Mouse (Mus musculus): Measurements from ENCODE around the gene Gfra1. TPM values are rescaled to one million over a fixed set of nuclear protein-coding genes. Genes with fewer than 3 reads are reported as not detected.

Gene Gfra1
- 5.2 and 6.3 TPM in 2 replicates for polyA plus RNA-seq (2016; fragmentation: Nextera tagmentation; extraction: Ambion mirVana)

DNA sequence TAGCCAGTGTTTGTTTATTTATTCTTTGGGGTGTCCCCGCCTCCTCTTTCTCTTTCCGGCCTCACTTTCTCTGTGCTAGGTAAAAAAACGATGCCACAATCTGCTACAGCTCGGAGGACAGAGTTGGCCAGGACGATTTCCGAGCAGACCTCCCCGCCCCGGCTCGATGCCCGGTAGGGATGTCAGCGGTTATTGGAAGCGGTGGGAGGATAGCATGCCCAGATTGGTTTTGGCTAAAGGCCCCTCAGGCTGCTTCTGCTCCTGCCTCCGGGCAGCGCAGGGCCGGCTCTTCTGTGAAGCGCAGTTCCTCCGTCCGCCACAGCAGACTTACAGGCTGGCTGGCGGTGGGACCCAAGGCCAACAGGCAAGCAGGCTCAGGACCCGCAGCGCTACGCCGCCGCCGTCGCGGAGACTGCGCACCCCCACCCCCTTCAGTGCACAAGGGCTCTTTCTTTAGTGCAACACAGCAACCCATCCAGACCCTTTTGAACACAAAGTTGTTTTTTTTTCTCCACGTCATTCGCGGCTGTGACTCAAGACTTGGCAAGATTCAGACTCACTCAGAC lies at the start of gene Gfra1:
Gfra1 (minus strand) TSS at position 414 of the 566 bp plus-strand sequence.
- WGBS, result under 1% methylated on average over 31 of the region's 31 CpGs
- peak; percentile 79 for DNase-seq (ENCODE audit: extremely low spot score, low spot score)
- H3K27me3 ChIP-seq (ENCODE audit: poor library complexity, severe bottlenecking), result peaks cover 99% of the 10 kb centered on the region
- no peaks in the 10 kb centered on the region for H3K9me3 ChIP-seq
- H3K4me3 ChIP-seq, result peak within 1 kb of the TSS; percentile 66
- peak within 1 kb of the TSS; percentile 79 for H3K27ac ChIP-seq
- H3K36me3 ChIP-seq (replicated peaks), result no peaks in the 10 kb centered on the region
- H3K4me1 ChIP-seq, result peaks cover 67% of the 10 kb centered on the region

DNA sequence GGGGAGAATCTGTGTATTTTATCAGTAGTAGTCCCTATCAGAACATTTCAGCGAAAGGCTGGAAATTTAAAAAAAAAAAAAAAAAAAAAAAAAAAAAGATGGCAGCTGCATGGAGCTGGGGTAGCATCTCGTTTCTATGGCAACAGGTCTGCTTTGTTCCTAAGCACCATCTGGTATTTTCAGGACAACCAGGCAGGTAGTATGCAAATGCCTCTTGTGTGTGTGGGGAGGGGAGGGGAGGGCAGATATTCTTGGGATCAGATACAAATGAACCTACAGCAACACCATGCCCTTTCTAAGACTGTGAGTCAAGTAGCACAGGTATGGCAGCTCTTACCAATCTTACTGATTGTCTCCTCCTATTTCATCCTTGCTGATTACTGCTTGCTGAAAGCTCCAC lies 44.3 kb upstream of the Gfra1 start:
- WGBS, result 92% methylated on average over 2 of the region's 2 CpGs
- DNase-seq (ENCODE audit: extremely low spot score, low spot score), result no peak
- H3K27me3 ChIP-seq (ENCODE audit: poor library complexity, severe bottlenecking), result no peaks in the 10 kb centered on the region
- no peak overlapping the region for H3K4me3 ChIP-seq
- H3K36me3 ChIP-seq (replicated peaks), result no peaks in the 10 kb centered on the region
- peaks cover 11% of the 10 kb centered on the region for H3K4me1 ChIP-seq
- no peak overlapping the region for H3K27ac ChIP-seq
- no peaks in the 10 kb centered on the region for H3K9me3 ChIP-seq

DNA sequence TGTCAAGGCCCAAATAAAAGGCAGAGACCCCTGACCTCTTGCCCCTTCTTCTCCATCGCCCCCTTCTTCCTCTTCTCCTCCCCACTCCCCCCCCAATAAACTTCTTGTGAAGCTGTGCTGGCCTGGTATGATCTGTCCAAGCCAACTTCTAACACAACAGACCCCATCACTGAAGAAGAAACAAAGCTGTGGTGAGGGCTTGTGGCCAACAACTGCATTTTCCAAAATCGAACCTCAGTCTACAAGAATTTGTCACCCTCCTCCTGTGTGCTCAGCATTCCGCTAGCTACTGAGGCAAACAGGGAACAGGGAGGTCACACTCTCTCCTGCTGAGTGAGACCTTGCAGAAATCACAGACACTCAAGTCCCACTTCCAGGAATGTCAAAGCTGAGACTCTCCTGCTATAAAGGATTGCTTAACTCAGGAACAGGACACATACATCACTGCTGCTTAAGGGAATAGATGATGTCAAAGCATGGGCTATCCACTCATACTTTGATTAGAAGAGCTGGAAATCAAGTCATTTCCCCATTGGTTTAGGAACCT lies 43.8 kb upstream of the Gfra1 start:
- Histone ChIP-seq H3K27me3 (ENCODE audit: poor library complexity, severe bottlenecking) (no peaks in the 10 kb centered on the region), H3K27ac (no peak overlapping the region), H3K9me3 (no peaks in the 10 kb centered on the region), H3K36me3 (replicated peaks) (no peaks in the 10 kb centered on the region), H3K4me3 (no peak overlapping the region), H3K4me1 (peaks cover 11% of the 10 kb centered on the region)
- DNase-seq (ENCODE audit: extremely low spot score, low spot score), result no peak
- 85% methylated on average over 3 of the region's 3 CpGs for WGBS

DNA sequence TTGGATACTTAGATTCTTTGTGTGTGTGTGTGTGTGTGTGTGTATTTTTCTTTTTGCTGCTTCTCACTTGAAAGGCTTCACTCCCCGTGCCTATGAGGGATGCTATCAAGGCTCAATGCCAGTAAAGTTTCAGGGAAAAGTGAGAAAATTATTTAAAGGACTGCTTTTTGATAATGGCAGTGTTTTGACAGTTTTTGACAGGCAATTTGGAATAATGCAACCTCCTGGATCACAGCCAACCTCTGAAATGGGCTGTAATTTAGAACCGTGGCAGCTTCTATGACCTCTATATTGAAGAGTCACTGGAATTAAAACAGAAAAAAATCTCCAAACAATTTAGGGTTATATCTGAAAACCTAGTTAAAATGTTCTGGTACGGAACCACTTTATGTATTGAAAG lies 41.4 kb upstream of the Gfra1 start:
- 82% methylated on average over 3 of the region's 3 CpGs for WGBS

DNA sequence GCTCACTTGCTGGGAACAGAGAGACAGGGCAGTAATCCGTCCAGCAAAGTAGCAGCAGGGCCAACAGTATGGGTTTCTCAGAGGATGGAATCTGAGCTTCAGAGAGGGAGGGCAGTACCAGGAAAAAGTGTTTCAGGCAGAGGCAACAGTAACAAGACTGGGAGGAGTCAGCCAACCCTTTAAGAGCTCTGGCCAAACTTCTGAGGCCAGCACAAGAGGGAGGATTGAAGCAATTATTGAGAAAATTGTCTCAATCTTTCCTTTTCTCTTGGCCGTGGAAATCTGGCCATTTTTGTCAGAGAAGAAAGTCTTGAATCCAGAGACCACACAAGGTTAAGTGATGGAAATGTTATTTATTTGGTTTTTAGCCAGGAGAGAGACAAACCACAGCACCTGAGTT lies 31.0 kb upstream of the Gfra1 start:
- peaks cover 5% of the 10 kb centered on the region; the same call in 1 of the 2 replicates for H3K9me3 ChIP-seq
- H3K27ac ChIP-seq, result no peak overlapping the region
- 74% methylated on average over 2 of the region's 2 CpGs for WGBS
- no peaks in the 10 kb centered on the region for H3K27me3 ChIP-seq (ENCODE audit: poor library complexity, severe bottlenecking)
- DNase-seq (ENCODE audit: extremely low spot score, low spot score), result no peak
- no peaks in the 10 kb centered on the region for H3K36me3 ChIP-seq (replicated peaks)
- H3K4me1 ChIP-seq, result no peaks in the 10 kb centered on the region
- no peak overlapping the region for H3K4me3 ChIP-seq

More for the DNA sequence above, 41.4 kb upstream of the Gfra1 start:
- H3K27ac ChIP-seq, result no peak overlapping the region
- no peak for DNase-seq (ENCODE audit: extremely low spot score, low spot score)
- peaks cover 7% of the 10 kb centered on the region for H3K4me1 ChIP-seq
- H3K27me3 ChIP-seq (ENCODE audit: poor library complexity, severe bottlenecking), result no peaks in the 10 kb centered on the region
- H3K9me3 ChIP-seq, result no peaks in the 10 kb centered on the region
- no peak overlapping the region for H3K4me3 ChIP-seq
- no peaks in the 10 kb centered on the region for H3K36me3 ChIP-seq (replicated peaks)

DNA sequence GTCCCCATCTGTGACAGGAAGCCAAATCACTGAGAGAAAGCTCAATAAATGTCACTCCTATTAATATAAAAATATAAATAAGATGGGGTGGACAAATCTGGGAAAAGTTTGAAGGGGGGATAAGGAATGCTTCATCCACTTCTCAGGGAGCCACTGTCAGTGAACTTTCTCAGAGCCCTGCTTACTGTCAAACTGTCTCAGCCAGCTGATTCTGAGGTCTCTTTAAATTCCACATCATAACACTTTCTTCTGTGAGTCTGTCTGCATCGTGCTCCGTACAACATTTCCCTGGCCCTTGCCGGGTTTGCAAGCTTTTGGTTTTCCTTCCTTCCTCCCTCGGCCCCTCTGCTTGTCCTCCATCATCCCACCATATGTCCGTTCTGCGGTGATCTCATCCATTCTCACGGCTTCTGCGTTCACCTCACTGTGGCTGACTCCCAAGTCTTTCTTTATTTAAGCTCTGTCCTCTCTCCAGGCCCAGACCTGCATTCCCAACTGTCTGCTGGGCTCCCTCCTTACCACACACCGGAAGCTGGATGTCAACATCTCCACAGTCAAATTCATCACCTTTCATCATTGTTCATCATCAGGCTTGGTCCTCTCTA lies 26.8 kb upstream of the Gfra1 start:
- no peaks in the 10 kb centered on the region for H3K4me1 ChIP-seq
- no peaks in the 10 kb centered on the region for H3K27me3 ChIP-seq (ENCODE audit: poor library complexity, severe bottlenecking)
- H3K4me3 ChIP-seq, result no peak overlapping the region
- WGBS, result 94% methylated on average over 9 of the region's 9 CpGs
- no peak for DNase-seq (ENCODE audit: extremely low spot score, low spot score)
- peaks cover 10% of the 10 kb centered on the region for H3K9me3 ChIP-seq
- H3K27ac ChIP-seq, result no peak overlapping the region
- H3K36me3 ChIP-seq (replicated peaks), result no peaks in the 10 kb centered on the region

- H3K9me3 ChIP-seq, result peaks cover 1% of the 10 kb centered on the region
- 93% methylated on average over 3 of the region's 3 CpGs for WGBS
- H3K4me3 ChIP-seq, result no peak overlapping the region
- H3K4me1 ChIP-seq, result no peaks in the 10 kb centered on the region
- peaks cover 14% of the 10 kb centered on the region for H3K27me3 ChIP-seq (ENCODE audit: poor library complexity, severe bottlenecking)
- no peak for DNase-seq (ENCODE audit: extremely low spot score, low spot score)
- H3K36me3 ChIP-seq (replicated peaks), result no peaks in the 10 kb centered on the region
- no peak overlapping the region for H3K27ac ChIP-seq
Observed at GRCm38 (mm10) chr19:58474251-58474650, 18.5 kb upstream of the Gfra1 start.

DNA sequence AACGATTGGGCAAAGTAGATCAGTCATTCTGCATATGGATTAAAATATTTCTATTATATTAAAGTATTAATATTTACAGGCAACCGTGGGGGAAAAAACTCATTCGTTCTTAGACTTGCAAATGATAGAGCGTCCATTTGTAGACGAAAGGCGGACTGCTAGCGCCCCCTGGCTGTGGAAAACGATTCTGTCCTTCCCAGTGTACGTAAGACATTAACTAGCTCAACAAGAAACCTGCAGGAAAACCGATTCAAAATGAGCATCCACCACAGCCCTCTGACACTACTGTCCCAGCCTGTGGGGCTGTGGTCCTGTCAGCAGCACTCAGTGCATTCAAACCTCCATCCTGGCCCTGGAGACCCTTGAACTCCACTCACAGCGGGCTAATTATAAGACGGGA lies 13.7 kb upstream of the Gfra1 start:
- Histone ChIP-seq H3K27me3 (ENCODE audit: poor library complexity, severe bottlenecking) (peaks cover 45% of the 10 kb centered on the region), H3K4me1 (peaks cover 6% of the 10 kb centered on the region), H3K9me3 (peaks cover 9% of the 10 kb centered on the region; the same call in 1 of the 2 replicates), H3K4me3 (no peak overlapping the region), H3K36me3 (replicated peaks) (no peaks in the 10 kb centered on the region), H3K27ac (no peak overlapping the region)
- 19% methylated on average over 12 of the region's 12 CpGs for WGBS
- DNase-seq (ENCODE audit: extremely low spot score, low spot score), result peak; percentile 80

DNA sequence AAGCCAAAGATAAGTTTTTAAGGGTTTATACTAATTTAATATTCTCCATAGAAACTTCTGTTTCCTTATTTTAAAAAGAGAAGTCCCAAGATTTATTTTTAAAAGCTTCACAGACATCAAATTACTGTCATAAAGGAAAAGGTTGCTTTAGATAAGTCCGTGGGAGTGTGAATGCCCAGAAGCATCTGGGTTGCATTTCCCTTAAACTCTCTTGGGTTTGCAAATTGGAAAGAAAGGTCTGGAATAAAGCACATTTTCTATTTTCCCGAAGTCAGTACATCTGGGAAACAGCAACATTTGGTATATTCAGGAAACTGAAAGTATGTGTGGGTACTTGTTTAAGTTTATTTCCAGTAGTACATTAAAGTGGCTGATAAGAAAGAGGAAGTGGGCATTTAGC lies 12.6 kb upstream of the Gfra1 start:
- Histone ChIP-seq H3K36me3 (replicated peaks) (no peaks in the 10 kb centered on the region), H3K27ac (no peak overlapping the region), H3K4me3 (no peak overlapping the region), H3K9me3 (peaks cover 9% of the 10 kb centered on the region; the same call in 1 of the 2 replicates), H3K27me3 (ENCODE audit: poor library complexity, severe bottlenecking) (peaks cover 53% of the 10 kb centered on the region), H3K4me1 (peaks cover 6% of the 10 kb centered on the region)
- WGBS, result 59% methylated on average over 2 of the region's 2 CpGs
- no peak for DNase-seq (ENCODE audit: extremely low spot score, low spot score)

DNA sequence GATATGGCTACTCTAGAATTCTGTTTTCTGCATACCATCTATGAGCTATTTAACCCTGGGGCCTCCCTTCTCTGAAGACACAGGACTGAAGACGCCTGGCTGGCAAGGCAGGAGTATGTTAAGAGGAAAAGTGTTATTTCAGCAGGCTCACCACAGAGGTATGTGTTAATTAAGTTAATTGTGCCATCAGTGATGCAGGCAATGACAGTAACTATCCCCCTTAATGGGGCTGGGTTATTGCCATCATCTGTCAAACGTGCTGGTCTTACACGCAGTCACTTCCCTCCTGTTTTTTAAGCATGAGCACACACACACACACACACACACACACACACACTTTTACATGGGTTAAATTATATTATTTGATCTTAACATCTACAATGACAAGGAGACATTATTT lies 8.0 kb upstream of the Gfra1 start:
- no peak for DNase-seq (ENCODE audit: extremely low spot score, low spot score)
- H3K4me1 ChIP-seq, result peaks cover 19% of the 10 kb centered on the region
- no peak overlapping the region for H3K27ac ChIP-seq
- WGBS, result 83% methylated on average over 3 of the region's 3 CpGs
- H3K4me3 ChIP-seq, result no peak overlapping the region
- H3K27me3 ChIP-seq (ENCODE audit: poor library complexity, severe bottlenecking), result peaks cover 83% of the 10 kb centered on the region
- H3K9me3 ChIP-seq, result peaks cover 9% of the 10 kb centered on the region; the same call in 1 of the 2 replicates
- no peaks in the 10 kb centered on the region for H3K36me3 ChIP-seq (replicated peaks)

DNA sequence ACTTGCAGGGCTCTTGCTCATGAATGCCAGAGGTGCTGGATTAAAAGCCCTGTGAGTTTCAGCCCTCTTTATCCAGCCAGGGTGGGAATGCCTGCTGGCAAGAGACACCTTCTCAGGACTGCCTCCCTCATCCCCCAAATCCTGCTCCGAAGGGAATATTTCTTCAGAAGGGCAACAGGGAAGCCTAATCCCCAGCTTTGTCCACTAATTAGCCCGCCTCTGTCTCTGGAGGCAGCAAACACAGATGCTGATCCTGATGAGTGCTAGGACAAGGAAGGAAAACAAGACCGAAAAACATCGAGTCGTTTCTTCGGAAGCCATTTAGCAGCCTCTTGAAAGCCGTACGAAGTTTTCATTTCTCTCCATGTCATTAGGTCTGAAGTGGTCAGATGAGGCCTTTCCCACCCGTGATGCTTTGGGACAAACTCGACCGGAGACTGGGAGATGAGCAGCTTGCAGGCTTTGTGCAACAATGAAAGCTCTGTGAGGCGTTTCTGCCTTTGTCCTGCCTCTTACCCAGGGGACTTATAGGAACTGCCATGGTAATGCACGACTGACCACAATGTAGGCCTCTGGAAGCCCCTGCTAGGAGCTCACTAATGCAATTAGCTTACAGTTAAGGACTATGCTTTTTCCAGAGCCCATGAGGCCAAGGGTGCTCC lies 4.8 kb upstream of the Gfra1 start:
- peak overlapping the region; percentile 74 for H3K27ac ChIP-seq
- peaks cover 32% of the 10 kb centered on the region for H3K4me1 ChIP-seq
- H3K4me3 ChIP-seq, result peak overlapping the region; percentile 23
- WGBS, result 8% methylated on average over 13 of the region's 13 CpGs
- DNase-seq (ENCODE audit: extremely low spot score, low spot score), result peak; percentile 44
- no peaks in the 10 kb centered on the region for H3K36me3 ChIP-seq (replicated peaks)
- H3K9me3 ChIP-seq, result no peaks in the 10 kb centered on the region
- peaks cover 93% of the 10 kb centered on the region for H3K27me3 ChIP-seq (ENCODE audit: poor library complexity, severe bottlenecking)

GRCm38 (mm10) chr19:58456491-58457061 lies 867 bp upstream of the Gfra1 start:
- peak overlapping the region; percentile 66 for H3K4me3 ChIP-seq
- H3K27me3 ChIP-seq (ENCODE audit: poor library complexity, severe bottlenecking), result peaks cover 99% of the 10 kb centered on the region
- no peaks in the 10 kb centered on the region for H3K36me3 ChIP-seq (replicated peaks)
- peak; percentile 55 for DNase-seq (ENCODE audit: extremely low spot score, low spot score)
- H3K27ac ChIP-seq, result peak overlapping the region; percentile 79
- 8% methylated on average over 16 of the region's 16 CpGs for WGBS
- no peaks in the 10 kb centered on the region for H3K9me3 ChIP-seq
- peaks cover 70% of the 10 kb centered on the region for H3K4me1 ChIP-seq
